Mouse (Mus musculus): ENCODE measurements around the gene Tcte1. TPM values are rescaled to one million over a fixed set of nuclear protein-coding genes. Genes with fewer than 3 reads are reported as not detected.

Gene Tcte1
- total RNA-seq, 1 experiment, result 0.09 TPM

DNA sequence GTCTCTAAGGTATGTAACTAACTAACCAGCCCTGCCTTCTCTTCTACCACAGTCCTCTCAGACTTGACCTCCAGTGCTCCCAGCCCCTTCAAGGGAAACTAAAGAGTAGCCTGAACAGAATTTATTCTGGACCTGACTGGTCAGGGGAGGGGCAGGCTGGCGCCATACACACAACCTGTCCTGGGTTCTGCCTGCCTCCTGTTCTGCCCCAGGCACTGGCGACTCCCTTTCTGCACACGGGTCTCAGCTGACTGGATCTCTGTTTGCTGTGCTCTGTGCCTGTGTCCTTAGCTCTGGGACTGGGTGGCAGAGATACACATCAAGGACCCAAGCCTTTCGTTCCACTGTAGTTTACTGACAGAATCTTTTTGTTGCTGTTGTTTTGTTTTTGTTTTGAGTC, 56.3 kb downstream of the Tcte1 start:
- TF ChIP-seq ZNF384 (IDR thresholded peaks at IDR 0.05; ENCODE audit: low read depth, low read length) (no peak), ZC3H11A (IDR thresholded peaks at IDR 0.05; ENCODE audit: borderline replicate concordance, low read depth, low read length) (no peak), CHD2 (IDR thresholded peaks at IDR 0.05; ENCODE audit: low read depth, low read length) (no peak), MAFK (IDR thresholded peaks at IDR 0.05; ENCODE audit: insufficient read depth, low read depth, low read length) (no peak), HCFC1 (IDR thresholded peaks at IDR 0.05; ENCODE audit: borderline replicate concordance, insufficient read depth, low read length) (no peak)
- peaks cover 3% of the 10 kb centered on the region; the same call in 1 of the 2 replicates for H3K36me3 ChIP-seq (ENCODE audit: control insufficient read depth, insufficient read depth, low read length, poor library complexity, severe bottlenecking)
- no peak for DNase-seq (ENCODE audit: low read depth, low spot score)
- in situ Hi-C loops (cut with MboI; ENCODE audit: low sequenced_read_pairs in 2 of 2, unreplicated experiment in 2 of 2), result no loop called here
- peaks cover 3 to 34% of the 10 kb centered on the region in 2 experiments; a peak in 3 of 4 replicates for H3K4me1 ChIP-seq (ENCODE audit: control insufficient read depth in 2 of 2, insufficient read depth in 2 of 2, low read length in 2 of 2, poor library complexity in 1 of 2)
- no peak overlapping the region for H3K4me3 ChIP-seq (ENCODE audit: insufficient read depth in 1 of 2, low read depth in 1 of 2, low read length in 2 of 2, poor library complexity in 1 of 2, severe bottlenecking in 1 of 2)
- no peaks in the 10 kb centered on the region for H3K9me3 ChIP-seq (ENCODE audit: control insufficient read depth, insufficient read depth, low read depth, low read length)
- H3K9ac ChIP-seq (ENCODE audit: insufficient read depth, low read depth, low read length, poor library complexity, severe bottlenecking), result peak overlapping the region; percentile 13; the same call in 1 of the 2 replicates
- H3K27ac ChIP-seq (ENCODE audit: insufficient read depth, low read depth, low read length, poor library complexity, severe bottlenecking), result peak overlapping the region; percentile 29

GRCm38 (mm10) chr17:45580958-45581477, 57.8 kb downstream of the Tcte1 start:
- Histone ChIP-seq H3K27ac (ENCODE audit: insufficient read depth, low read depth, low read length, poor library complexity, severe bottlenecking) (peak overlapping the region; percentile 46; the same call in 1 of the 2 replicates), H3K9ac (ENCODE audit: insufficient read depth, low read depth, low read length, poor library complexity, severe bottlenecking) (peak overlapping the region; percentile 62)
- DNase-seq (ENCODE audit: low read depth, low spot score), result no peak

GRCm38 (mm10) chr17:45581567-45581983, 58.3 kb downstream of the Tcte1 start:
- no peak for TF ChIP-seq MAFK (IDR thresholded peaks at IDR 0.05; ENCODE audit: insufficient read depth, low read depth, low read length)
- TF ChIP-seq ZC3H11A (IDR thresholded peaks at IDR 0.05; ENCODE audit: borderline replicate concordance, low read depth, low read length), result 0 out of 2 replicates have a peak, but pooled peaks have one; percentile 7
- Histone ChIP-seq H3K36me3 (ENCODE audit: control insufficient read depth, insufficient read depth, low read length, poor library complexity, severe bottlenecking) (peaks cover 17% of the 10 kb centered on the region), H3K27ac (ENCODE audit: insufficient read depth, low read depth, low read length, poor library complexity, severe bottlenecking) (no peak overlapping the region), H3K4me3 (ENCODE audit: insufficient read depth in 1 of 2, low read depth in 1 of 2, low read length in 2 of 2, poor library complexity in 1 of 2, severe bottlenecking in 1 of 2) (no peak overlapping the region), H3K4me1 (ENCODE audit: control insufficient read depth in 2 of 2, insufficient read depth in 2 of 2, low read length in 2 of 2, poor library complexity in 1 of 2) (peaks cover 7 to 42% of the 10 kb centered on the region in 2 experiments), H3K9ac (ENCODE audit: insufficient read depth, low read depth, low read length, poor library complexity, severe bottlenecking) (no peak overlapping the region), H3K9me3 (ENCODE audit: control insufficient read depth, insufficient read depth, low read depth, low read length) (no peaks in the 10 kb centered on the region)
- no peak for DNase-seq (ENCODE audit: low read depth, low spot score)
- in situ Hi-C loops (cut with MboI; ENCODE audit: low sequenced_read_pairs in 2 of 2, unreplicated experiment in 2 of 2), result no loop called here

More at GRCm38 (mm10) chr17:45580958-45581477, 57.8 kb downstream of the Tcte1 start:
- no peaks in the 10 kb centered on the region for H3K9me3 ChIP-seq (ENCODE audit: control insufficient read depth, insufficient read depth, low read depth, low read length)
- H3K36me3 ChIP-seq (ENCODE audit: control insufficient read depth, insufficient read depth, low read length, poor library complexity, severe bottlenecking), result peaks cover 13% of the 10 kb centered on the region
- 0 out of 4 replicates have a peak overlapping the region, but pooled peaks of 1 of the 2 experiments have one; percentile 22 for H3K4me3 ChIP-seq (ENCODE audit: insufficient read depth in 1 of 2, low read depth in 1 of 2, low read length in 2 of 2, poor library complexity in 1 of 2, severe bottlenecking in 1 of 2)
- TF ChIP-seq ZC3H11A (IDR thresholded peaks at IDR 0.05; ENCODE audit: borderline replicate concordance, low read depth, low read length), result no peak
- no peak for TF ChIP-seq CHD2 (IDR thresholded peaks at IDR 0.05; ENCODE audit: low read depth, low read length)
- H3K4me1 ChIP-seq (ENCODE audit: control insufficient read depth in 2 of 2, insufficient read depth in 2 of 2, low read length in 2 of 2, poor library complexity in 1 of 2), result peaks cover 7 to 38% of the 10 kb centered on the region in 2 experiments
- in situ Hi-C loops (cut with MboI; ENCODE audit: low sequenced_read_pairs in 2 of 2, unreplicated experiment in 2 of 2), result no loop called here

- no peak for TF ChIP-seq ZC3H11A (IDR thresholded peaks at IDR 0.05; ENCODE audit: borderline replicate concordance, low read depth, low read length)
- TF ChIP-seq CHD2 (IDR thresholded peaks at IDR 0.05; ENCODE audit: low read depth, low read length), result no peak
- no peak for TF ChIP-seq ZNF384 (IDR thresholded peaks at IDR 0.05; ENCODE audit: low read depth, low read length)
- TF ChIP-seq HCFC1 (IDR thresholded peaks at IDR 0.05; ENCODE audit: borderline replicate concordance, insufficient read depth, low read length), result no peak
- TF ChIP-seq MAFK (IDR thresholded peaks at IDR 0.05; ENCODE audit: insufficient read depth, low read depth, low read length), result no peak
- H3K27ac ChIP-seq (ENCODE audit: insufficient read depth, low read depth, low read length, poor library complexity, severe bottlenecking), result no peak overlapping the region
- no peak for DNase-seq (ENCODE audit: low read depth, low spot score)
- in situ Hi-C loops (cut with MboI; ENCODE audit: low sequenced_read_pairs in 2 of 2, unreplicated experiment in 2 of 2), result no loop called here
- no peaks in the 10 kb centered on the region for H3K9me3 ChIP-seq (ENCODE audit: control insufficient read depth, insufficient read depth, low read depth, low read length)
- H3K4me1 ChIP-seq (ENCODE audit: control insufficient read depth in 2 of 2, insufficient read depth in 2 of 2, low read length in 2 of 2, poor library complexity in 1 of 2), result peaks cover 7 to 42% of the 10 kb centered on the region in 2 experiments
- H3K4me3 ChIP-seq (ENCODE audit: insufficient read depth in 1 of 2, low read depth in 1 of 2, low read length in 2 of 2, poor library complexity in 1 of 2, severe bottlenecking in 1 of 2), result no peak overlapping the region
- peaks cover 23% of the 10 kb centered on the region for H3K36me3 ChIP-seq (ENCODE audit: control insufficient read depth, insufficient read depth, low read length, poor library complexity, severe bottlenecking)
- H3K9ac ChIP-seq (ENCODE audit: insufficient read depth, low read depth, low read length, poor library complexity, severe bottlenecking), result no peak overlapping the region
These were observed 59.0 kb downstream of the Tcte1 start for GRCm38 (mm10) chr17:45582188-45582587.

Data from ES-E14 (cell line).